Mouse (Mus musculus) regulatory T cell (primary cell): ENCODE data around the gene Lpcat3.
"Not testable (repeated sequence)": the region's sequence is repeated elsewhere in the genome, so short reads cannot be mapped to it uniquely, and the experiment has no call there.

ENCODE experiments used
- in situ Hi-C: fragments of 300-600 bp; cut with MboI, MseI; formaldehyde crosslinking; loops from one replicate; pipeline ENCODE4 v1.15.1; 2025; ENCODE audit warnings: high pct_unique_total_duplicates

Gene Lpcat3

GRCm38 (mm10) chr6:124674591-124674990, 11.8 kb downstream of the Lpcat3 start:
- in situ Hi-C loops: loop anchor here (5.0 kb wide), 1 partner anchor 808 kb away; no protein-coding TSS in a partner anchor

DNA sequence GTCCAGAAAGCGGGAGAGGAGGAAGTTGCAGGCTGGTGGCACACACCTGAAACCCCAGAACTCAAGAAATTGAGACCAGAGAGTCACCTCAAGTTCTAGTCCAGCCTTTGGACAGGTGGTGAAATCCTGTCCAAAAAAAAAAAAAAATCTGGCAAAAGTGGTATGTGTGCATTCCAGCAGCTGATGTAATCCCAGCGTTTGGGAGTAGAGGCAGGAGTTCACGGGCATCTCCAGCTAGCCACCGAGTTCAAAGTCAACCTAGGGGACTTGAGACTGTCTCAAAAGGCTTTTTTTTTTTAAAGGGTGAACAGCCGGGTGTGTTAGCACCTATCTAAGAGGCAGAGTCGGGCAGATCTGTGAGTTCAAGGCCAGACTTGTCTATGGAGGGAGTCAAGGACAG, 13.3 kb downstream of the Lpcat3 start:
- in situ Hi-C loops: no loop called here

- in situ Hi-C loops: no loop called here
Observed at GRCm38 (mm10) chr6:124678769-124679168, 15.9 kb downstream of the Lpcat3 start.

DNA sequence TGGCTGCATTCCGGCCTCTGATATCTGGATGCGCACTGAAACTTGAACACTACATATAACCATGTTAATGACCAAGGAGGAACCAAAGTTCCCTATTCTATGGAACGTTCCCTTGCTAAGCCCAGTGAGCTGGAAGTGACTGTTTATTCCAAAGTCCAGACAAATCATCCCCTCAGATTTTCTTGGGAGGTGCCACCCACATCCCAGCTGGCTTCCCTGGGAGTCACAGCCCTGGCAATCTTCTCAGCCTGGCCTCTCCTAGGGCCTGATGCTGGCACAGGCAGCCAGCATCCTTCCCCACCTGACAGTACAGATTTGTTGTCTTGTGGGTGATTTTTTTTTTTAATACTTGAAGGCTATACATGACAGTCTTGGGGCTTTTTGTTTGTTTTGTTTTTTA, 16.7 kb downstream of the Lpcat3 start:
- in situ Hi-C loops: no loop called here

GRCm38 (mm10) chr6:124682291-124682690, 19.5 kb downstream of the Lpcat3 start:
- in situ Hi-C loops: not testable (repeated sequence)

DNA sequence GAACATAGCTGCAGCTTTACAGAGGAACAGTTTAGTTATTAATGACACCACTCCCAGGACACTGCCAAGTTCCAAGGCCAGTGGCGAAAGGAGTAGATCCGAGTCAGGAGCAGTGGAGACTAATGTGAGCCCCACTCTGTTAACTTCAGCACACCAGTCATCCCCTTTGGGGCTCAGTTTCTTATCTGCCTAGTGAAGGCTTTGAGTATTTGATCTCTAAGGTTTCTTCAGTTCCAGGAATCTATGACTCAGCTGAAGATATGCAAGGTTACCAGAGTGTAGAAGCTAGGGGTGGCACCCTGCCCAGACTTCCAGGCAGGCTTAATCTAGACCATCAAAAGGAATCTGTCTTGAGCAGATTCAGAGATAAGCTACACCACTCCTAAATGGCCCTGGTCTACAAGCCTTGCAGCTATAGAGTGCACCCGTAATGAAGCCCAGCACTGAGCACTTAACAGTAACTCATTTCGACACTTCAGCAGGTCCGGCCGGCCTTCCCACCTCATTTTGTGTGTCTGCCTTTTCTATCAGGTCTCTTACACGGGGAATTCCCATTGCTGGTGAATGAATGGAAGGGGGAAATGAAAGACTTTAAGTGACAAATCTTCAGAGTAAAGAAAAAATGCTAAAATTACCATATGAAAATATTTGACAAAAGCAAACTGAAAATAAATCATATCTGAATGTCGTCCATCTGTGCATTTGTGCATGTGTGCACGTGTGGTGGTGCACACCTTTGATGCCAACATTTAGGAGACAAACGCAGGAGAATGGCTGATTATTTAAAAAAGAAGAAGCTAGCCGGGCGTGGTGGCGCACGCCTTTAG, 21.0 kb downstream of the Lpcat3 start:
- in situ Hi-C loops: no loop called here

DNA sequence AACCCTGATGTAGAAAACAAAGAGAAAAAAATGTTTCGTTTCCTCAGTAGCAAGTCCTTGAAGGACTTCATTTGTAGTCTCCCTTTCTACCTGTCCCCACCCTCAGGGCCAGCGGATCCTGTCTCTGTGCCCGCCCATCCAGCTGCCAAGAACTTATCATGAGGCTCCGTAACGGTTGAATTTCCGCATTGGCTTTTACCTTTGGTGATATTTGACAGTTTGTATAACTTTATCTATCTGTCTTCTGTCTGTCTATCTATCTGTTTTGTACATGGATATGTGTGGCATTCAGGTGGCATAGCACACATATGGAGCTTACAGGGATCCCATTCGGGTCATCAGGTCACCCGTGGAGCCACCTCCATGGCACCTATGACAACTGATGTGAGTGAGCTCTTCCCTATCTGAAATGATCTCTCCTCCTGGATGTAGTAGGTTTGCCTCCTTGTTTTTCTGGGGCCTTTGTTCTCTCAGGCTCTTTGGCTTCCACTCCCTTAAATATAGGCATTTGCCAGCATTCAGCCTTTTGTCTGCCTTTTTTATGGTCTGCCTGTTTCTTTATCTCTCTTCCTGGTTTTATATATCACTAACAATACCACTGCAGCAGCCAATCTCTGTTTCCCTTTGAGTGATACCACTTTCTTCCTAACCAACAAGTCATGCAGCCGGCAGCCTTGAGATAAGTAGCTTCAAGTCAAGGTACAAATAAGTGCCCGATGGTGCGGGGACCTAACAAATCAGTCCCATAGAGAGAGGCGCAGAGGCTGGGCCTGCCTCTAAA, 23.0 kb downstream of the Lpcat3 start:
- in situ Hi-C loops: no loop called here

- in situ Hi-C loops: not testable (repeated sequence)
Observed at GRCm38 (mm10) chr6:124686644-124687043, 23.8 kb downstream of the Lpcat3 start.

GRCm38 (mm10) chr6:124688151-124688758, 25.4 kb downstream of the Lpcat3 start:
- in situ Hi-C loops: no loop called here

GRCm38 (mm10) chr6:124689011-124689410, 26.2 kb downstream of the Lpcat3 start:
- in situ Hi-C loops: no loop called here

- in situ Hi-C loops: no loop called here
Observed at GRCm38 (mm10) chr6:124690517-124690916, 27.7 kb downstream of the Lpcat3 start.

DNA sequence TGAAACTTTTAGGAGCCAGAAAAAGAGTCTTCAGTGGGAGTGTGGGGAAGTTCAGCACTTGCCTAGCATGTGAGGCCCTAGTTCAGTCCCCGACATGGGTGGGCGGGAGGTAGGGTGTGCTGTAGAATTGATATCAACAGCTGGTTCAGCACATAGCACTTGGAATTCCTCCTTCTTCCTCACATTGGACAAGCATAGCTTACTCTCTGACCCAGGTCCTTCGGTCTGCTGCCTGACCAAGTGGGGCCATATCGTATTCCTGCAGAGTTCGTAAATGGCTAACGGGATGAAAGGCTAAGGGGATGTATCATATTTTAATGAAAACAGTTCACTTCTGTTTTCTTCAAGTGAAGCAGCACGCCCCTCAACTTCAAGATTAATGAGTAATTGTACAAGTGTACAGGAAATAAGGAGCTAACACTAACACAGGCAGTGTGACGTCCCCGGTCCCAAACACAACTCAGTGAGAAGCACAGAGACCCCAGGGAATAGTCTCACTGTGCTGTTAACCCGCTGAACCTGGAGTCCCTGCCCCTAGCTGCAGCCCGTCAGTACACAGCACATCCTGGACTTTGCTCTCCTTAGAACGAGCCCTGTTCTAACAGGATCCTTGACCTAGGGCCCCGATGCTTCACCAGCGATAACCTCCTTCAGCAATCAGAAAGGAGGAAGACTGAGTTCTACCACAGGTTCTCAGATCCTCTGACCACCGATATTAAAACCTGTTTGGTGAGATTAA, 30.6 kb downstream of the Lpcat3 start:
- in situ Hi-C loops: no loop called here

DNA sequence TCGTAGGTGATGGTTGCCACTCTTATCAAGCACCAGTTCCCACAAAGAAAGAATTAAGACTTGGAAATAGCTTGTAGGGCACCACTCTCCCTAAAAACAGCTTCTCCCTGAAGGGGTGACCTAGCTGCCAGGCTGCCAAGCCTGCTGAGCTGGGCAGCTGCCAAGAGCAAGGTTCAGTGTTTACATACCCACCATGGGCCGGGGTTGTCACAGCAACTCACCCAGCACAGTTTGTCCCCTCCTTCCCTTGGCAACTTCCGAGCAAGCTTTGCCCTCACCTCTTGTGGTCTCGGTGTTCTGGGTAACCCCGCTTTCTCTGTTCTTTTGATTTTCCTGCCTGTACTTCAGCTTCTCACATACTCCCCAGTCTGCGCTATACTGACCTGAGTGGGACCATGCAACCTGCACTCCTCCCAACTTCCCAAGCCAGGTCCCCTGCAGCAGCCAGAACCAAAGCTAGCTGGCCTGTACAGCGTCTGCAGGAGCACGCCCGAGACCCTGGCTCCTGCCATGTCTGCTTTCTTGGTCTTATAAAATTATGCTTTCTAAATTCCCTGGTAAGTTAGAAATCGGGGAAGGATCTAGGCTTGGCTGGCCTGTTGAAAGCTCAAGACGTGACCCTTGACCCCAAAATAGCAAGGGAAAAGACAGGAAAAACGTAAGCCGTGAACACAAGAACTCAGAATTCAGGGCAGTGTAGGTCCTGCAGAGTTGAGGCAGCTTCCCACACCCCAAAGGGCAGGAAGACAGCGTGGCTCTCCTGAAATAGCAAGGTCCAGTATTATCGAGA, 31.5 kb downstream of the Lpcat3 start:
- in situ Hi-C loops: no loop called here

DNA sequence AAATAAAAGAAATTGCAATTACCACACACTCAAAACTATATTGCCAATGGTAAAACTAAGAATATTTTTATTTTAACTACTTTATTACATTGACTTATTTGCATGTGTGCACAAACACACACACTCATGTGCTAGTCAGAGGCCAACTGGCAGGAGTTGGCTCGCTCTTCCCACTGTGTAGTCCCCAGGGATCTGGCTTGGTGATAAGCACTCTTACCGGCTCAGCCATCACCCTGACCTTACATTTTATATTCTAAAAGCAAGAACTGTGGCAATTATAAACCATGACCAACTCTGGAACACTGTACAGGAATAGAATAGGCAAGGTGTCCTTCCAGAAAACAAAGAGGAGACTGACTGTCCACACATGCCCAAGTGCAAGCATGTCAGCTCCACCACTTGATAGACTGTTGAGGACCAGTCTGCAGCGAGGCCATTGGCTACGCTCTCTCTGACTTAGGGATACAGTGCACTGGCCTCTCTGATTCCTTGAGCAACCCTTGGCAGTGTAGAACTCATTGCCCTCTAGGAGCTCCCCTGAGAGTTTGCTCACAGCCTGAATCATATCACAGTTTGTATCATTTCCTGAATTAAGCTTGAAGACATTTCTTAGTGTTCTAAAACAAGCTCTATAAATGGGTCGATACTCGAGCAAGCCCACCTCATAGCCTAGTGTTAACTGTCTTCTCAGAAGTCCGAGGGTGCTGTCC, 33.8 kb downstream of the Lpcat3 start:
- in situ Hi-C loops: loop anchor here (5.0 kb wide), 1 partner anchor 34 kb away; the partner anchor contains the start of gene Lpcat3

GRCm38 (mm10) chr6:124698751-124699150, 35.9 kb downstream of the Lpcat3 start:
- in situ Hi-C loops: loop anchor here (5.0 kb wide), 1 partner anchor 36 kb away; the partner anchor contains the start of gene Lpcat3

GRCm38 (mm10) chr6:124699366-124699765, 36.5 kb downstream of the Lpcat3 start:
- in situ Hi-C loops: loop anchor here (5.0 kb wide), 1 partner anchor 37 kb away; the partner anchor contains the start of gene Lpcat3

DNA sequence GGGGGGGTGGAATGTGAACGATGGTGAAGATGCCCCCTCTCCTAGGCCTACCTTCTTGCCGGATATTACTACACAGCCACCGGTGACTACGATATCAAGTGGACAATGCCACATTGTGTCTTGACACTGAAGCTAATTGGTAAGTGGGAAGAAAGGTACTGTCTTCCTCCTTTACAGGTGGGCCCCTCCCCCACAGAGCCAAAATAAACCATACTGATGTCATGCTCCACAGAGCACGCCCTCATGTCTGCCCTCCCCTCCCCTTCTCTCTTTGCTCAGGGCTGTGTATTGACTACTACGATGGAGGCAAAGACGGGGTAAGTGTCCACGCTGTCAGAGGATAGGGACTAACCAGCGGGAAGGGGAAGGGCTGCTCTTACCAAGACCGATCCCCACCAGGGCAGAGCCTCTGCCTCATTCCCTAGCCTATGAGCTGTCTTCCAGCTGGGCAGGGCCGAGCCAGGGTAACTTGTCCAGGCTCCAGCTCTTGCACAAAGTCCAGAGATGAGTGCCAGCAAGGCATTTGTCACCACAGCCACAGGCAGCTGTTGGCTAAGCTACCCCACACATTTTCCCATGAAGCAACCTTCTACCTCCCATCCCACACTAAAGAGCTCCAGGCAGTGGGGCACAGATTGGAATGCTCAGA, 37.3 kb downstream of the Lpcat3 start:
- in situ Hi-C loops: loop anchor here (5.0 kb wide), 1 partner anchor 38 kb away; the partner anchor contains the start of gene Lpcat3

- in situ Hi-C loops: no loop called here
Observed at GRCm38 (mm10) chr6:124701338-124701737, 38.5 kb downstream of the Lpcat3 start.

DNA sequence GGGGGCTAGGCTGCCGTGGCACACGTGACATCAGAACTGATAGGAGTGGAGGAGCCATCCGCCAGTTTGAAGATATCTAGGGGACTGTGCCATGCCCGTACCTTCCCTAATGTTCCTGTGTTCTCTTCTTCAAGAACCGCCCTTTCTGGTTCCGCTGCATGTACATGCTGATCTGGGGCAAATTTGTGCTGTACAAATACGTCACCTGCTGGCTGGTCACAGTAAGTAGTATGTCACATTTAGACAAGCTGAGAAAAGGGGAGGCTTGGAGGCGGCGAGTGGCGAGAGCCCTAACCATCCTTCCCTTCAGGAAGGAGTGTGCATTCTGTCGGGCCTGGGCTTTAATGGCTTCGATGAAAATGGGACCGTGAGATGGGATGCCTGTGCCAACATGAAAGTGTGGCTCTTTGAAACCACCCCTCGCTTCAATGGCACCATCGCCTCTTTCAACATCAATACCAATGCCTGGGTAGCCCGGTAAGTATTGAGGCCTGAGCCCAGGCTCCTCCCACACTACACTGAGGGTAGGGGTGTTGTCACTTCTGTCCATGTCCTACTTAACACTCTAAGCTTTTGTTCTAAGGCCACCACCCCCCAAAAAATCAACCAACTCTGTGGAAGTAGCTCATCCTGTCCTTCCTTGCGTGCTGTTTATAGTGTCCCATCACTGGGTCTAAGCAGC, 39.4 kb downstream of the Lpcat3 start:
- in situ Hi-C loops: no loop called here
